Mouse (Mus musculus) thymus, adult 2 months (tissue): ENCODE results near the gene Bcl7b.

Experiments used
- CTCF ChIP-seq: fragments of 200-500 bp; IDR thresholded peaks from 2 replicates; pipeline ENCODE4 v1.5.1; 2012; ENCODE audit warnings: mild to moderate bottlenecking, control low read depth, low read length, moderate library complexity, borderline replicate concordance; ENCODE audit not compliant: control insufficient read depth, poor library complexity, insufficient read depth; ENCODE audit errors: extremely low read depth
- POLR2A ChIP-seq: fragments of 200-500 bp; IDR thresholded peaks from 2 replicates; pipeline ENCODE4 v1.6.1; 2012; ENCODE audit warnings: mild to moderate bottlenecking, low read length, control low read depth, moderate library complexity; ENCODE audit not compliant: control insufficient read depth, poor library complexity, insufficient read depth; ENCODE audit errors: extremely low read depth

DNA sequence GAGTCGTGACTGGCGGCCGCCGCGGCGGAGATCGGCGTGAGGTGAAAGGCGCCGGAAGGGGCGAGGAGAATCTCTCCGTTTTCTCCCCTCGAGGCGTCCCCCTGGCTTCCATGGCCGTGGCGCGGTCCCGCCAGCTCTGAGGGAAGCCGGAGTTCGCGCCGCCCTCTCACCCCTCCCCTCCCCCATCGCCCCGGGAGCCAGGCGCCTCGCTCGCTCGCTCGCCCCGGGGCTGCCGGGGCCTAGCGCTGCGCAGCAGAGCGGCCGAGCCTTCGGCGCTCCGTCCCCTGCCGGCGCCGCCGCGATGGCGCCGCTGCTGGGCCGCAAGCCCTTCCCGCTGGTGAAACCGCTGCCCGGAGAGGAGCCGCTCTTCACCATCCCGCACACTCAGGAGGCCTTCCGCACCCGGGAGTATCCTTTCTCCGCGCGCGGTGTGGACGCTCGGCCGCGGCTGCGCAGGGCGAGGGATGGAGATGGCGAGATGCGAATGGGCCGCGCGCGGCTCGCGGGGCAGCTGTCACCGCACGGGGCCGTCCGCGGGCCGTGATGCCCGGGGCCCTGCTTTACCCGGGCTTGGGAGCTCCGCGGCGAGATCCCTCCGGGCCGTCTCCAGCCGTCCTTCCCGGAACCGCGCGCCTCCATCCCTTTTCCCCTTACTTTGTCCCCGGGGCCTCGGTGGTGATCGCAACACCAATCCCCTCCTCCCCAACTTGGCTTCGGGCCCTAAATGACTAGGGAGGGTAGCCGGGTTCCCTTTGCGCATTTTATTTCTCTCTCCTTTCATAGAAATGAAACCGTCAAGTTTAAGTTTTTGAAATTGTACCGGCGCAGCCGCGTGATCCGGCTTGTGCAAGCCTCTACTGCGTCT, 19.5 kb downstream of the Bcl7b start:
- TF ChIP-seq CTCF (no peak), POLR2A (no peak)
